Mouse (Mus musculus) MEL (cell line): ENCODE measurements around the gene Def8.
A peak's percentile ranks its signal among the peaks of the same experiment; 100 is the strongest.

Source experiments
- CHD2 ChIP-seq: IDR thresholded peaks from 2 replicates; pipeline ENCODE4 v1.6.1; 2011; ENCODE audit warnings: low read length, improper control_type of control experiment
- CTCF ChIP-seq, 3 experiments: IDR thresholded peaks in 2 of 3; conservative IDR thresholded peaks in 1 of 3; 2 replicates each; pipeline ENCODE4 v1.5.1; 2011 to 2012; ENCODE audit warnings: low read length in 3 of 3, low read depth in 2 of 3, mild to moderate bottlenecking in 2 of 3, improper control_type of control experiment in 1 of 3, inconsistent platforms in 1 of 3, mixed read lengths in 1 of 3, moderate library complexity in 1 of 3; ENCODE audit not compliant: control insufficient read depth in 1 of 3, insufficient read depth in 1 of 3, poor library complexity in 1 of 3, severe bottlenecking in 1 of 3
- EP300 ChIP-seq, 2 experiments: IDR thresholded peaks; 2 replicates each; pipeline ENCODE4 v1.6.1; 2011; ENCODE audit warnings: improper control_type of control experiment in 2 of 2, low read length in 2 of 2, low read depth in 1 of 2, mild to moderate bottlenecking in 1 of 2
- GATA1 ChIP-seq: IDR thresholded peaks from 2 replicates; pipeline ENCODE4 v1.6.1; 2011; ENCODE audit warnings: low read depth, low read length, improper control_type of control experiment
- JUND ChIP-seq: IDR thresholded peaks from 2 replicates; pipeline ENCODE4 v1.6.1; 2011; ENCODE audit warnings: low read depth, mild to moderate bottlenecking, improper control_type of control experiment, low read length
- MAFK ChIP-seq: IDR thresholded peaks from 2 replicates; pipeline ENCODE4 v1.6.1; 2011; ENCODE audit warnings: low read depth, mild to moderate bottlenecking, low read length, improper control_type of control experiment, borderline replicate concordance
- NRF1 ChIP-seq: IDR thresholded peaks from 2 replicates; pipeline ENCODE4 v1.6.1; 2014; ENCODE audit warnings: low read depth, mild to moderate bottlenecking, inconsistent platforms, low read length, improper control_type of control experiment, moderate library complexity; ENCODE audit not compliant: poor library complexity, insufficient read depth, severe bottlenecking
- POLR2A ChIP-seq, 2 experiments: IDR thresholded peaks; 2 replicates each; pipeline ENCODE4 v1.6.1; 2011 to 2012; ENCODE audit warnings: low read length in 2 of 2, mild to moderate bottlenecking in 2 of 2, control low read depth in 1 of 2, improper control_type of control experiment in 1 of 2, low read depth in 1 of 2, moderate library complexity in 1 of 2; ENCODE audit not compliant: control insufficient read depth in 1 of 2, insufficient read depth in 1 of 2, poor library complexity in 1 of 2
- USF1 ChIP-seq: IDR thresholded peaks from 2 replicates; pipeline ENCODE4 v1.6.1; 2014; ENCODE audit warnings: low read depth, mild to moderate bottlenecking, inconsistent platforms, low read length, improper control_type of control experiment, moderate library complexity
- ZKSCAN1 ChIP-seq: IDR thresholded peaks from 2 replicates; pipeline ENCODE4 v1.6.1; 2012; ENCODE audit warnings: low read depth, mild to moderate bottlenecking, inconsistent platforms, low read length, improper control_type of control experiment, moderate library complexity
- ZNF384 ChIP-seq: IDR thresholded peaks from 2 replicates; pipeline ENCODE4 v1.6.1; 2012; ENCODE audit warnings: low read depth, mild to moderate bottlenecking, inconsistent platforms, low read length, improper control_type of control experiment

DNA sequence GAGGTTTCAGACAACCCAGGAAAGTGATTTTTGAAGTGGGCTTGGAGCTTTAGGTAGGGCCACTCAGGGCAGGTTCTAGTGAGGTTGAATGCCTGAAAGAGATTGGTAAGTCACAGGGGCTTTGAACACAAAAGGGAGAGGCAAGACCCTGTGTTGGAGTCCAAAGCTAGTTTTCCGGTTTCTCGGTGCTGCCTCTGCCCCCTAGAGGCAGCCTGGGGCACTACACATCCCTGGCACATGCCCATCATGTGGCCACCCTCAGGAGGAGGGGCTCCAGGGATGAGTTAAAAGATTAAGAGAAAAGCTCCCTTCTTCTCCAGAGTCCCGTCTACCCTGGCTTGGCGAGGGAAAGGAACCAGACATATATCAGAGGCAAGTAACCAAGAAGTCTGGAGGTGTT lies 16.5 kb upstream of the Def8 start, which contains the start of gene Mc1r:
- no peak for TF ChIP-seq POLR2A (IDR thresholded peaks at IDR 0.05; ENCODE audit: control insufficient read depth in 1 of 2, insufficient read depth in 1 of 2, low read depth in 1 of 2, low read length in 2 of 2, poor library complexity in 1 of 2)
- TF ChIP-seq MAFK, result no peak
- peak; percentile 85 for TF ChIP-seq USF1
- TF ChIP-seq CHD2, result no peak
- TF ChIP-seq CTCF (IDR thresholded peaks at IDR 0.05 in 2 of 3, conservative IDR thresholded peaks at IDR 0.05 in 1 of 3; ENCODE audit: control insufficient read depth in 1 of 3, insufficient read depth in 1 of 3, low read depth in 2 of 3, low read length in 3 of 3, poor library complexity in 1 of 3, severe bottlenecking in 1 of 3), result peak; percentile 79 to 92 (median 90)
- no peak for TF ChIP-seq JUND
- no peak for TF ChIP-seq ZKSCAN1
- TF ChIP-seq EP300 (IDR thresholded peaks at IDR 0.05; ENCODE audit: low read depth in 1 of 2, low read length in 2 of 2), result no peak
- TF ChIP-seq NRF1, result 0 out of 2 replicates have a peak, but pooled peaks have one; percentile 38
- TF ChIP-seq GATA1, result no peak
- no peak for TF ChIP-seq ZNF384
